ENCODE assay signal across 12 mouse cellular contexts in the genomic region with DNA sequence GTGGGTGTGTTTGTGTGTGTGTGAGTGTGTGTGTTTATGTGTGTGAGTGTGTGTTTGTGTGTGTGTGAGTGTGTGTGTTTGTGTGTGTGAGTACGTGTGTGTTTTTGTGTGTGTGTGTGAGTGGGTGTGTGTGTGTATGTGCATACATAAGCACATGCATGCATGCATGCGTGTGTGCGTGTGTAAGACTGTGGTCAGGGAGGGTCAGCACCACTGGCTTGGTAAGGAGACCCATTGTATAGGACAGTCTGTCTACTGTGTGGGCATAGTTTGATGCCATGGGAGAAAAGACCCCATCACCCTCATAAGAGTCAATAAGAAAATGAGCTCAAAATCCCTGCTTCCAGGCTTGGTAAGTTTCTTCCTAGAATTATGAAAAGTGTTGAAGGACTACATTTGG. TPM values are rescaled to one million over a fixed set of nuclear protein-coding genes. Genes with fewer than 3 reads are reported as not detected.
DNase-seq lines count a peak whose midpoint lies in the region; ATAC-seq lines count a peak whose summit lies in the region.
"Had no signal": no experiment of that assay in that cellular context is flagged by ENCODE, and none has a peak within 500 bp of the region (broad histone marks: within the 10 kb centered on the region; RNA-seq: fewer than 3 reads in every experiment).

No protein-coding gene starts in this region.

- no peaks in the 10 kb centered on the region for H3K4me1 ChIP-seq in hindbrain, embryonic 15.5 days (replicated peaks)
- no peaks in the 10 kb centered on the region for H3K4me1 ChIP-seq in hindbrain, embryonic 10.5 days (replicated peaks)
- H3K4me1 ChIP-seq in midbrain, embryonic 11.5 days (ENCODE audit: control insufficient read depth, insufficient read depth, low read length) = no peaks in the 10 kb centered on the region
- H3K4me1 ChIP-seq in midbrain, embryonic 10.5 days = no peaks in the 10 kb centered on the region
- H3K4me1 ChIP-seq: forebrain, embryonic 15.5 days; limb, embryonic 13.5 days; liver, embryonic 12.5 days; neural tube, embryonic 12.5 days; stomach, embryonic 15.5 days had no signal

- H3K4me2 ChIP-seq in hindbrain, embryonic 15.5 days = no peak overlapping the region
- no peak overlapping the region for H3K4me2 ChIP-seq in midbrain, embryonic 11.5 days
- H3K4me2 ChIP-seq: forebrain, embryonic 15.5 days; limb, embryonic 13.5 days; liver, embryonic 12.5 days; neural tube, embryonic 12.5 days; stomach, embryonic 15.5 days had no signal

- H3K36me3 ChIP-seq in hindbrain, embryonic 15.5 days = no peaks in the 10 kb centered on the region
- H3K36me3 ChIP-seq in hindbrain, embryonic 10.5 days = no peaks in the 10 kb centered on the region
- H3K36me3 ChIP-seq in midbrain, embryonic 11.5 days (ENCODE audit: control insufficient read depth, insufficient read depth, low read length) = no peaks in the 10 kb centered on the region
- H3K36me3 ChIP-seq in midbrain, embryonic 10.5 days = no peaks in the 10 kb centered on the region
- H3K36me3 ChIP-seq: forebrain, embryonic 15.5 days; limb, embryonic 13.5 days; liver, embryonic 12.5 days; neural tube, embryonic 12.5 days; stomach, embryonic 15.5 days had no signal

- 91% methylated on average over 3 of the region's 3 CpGs for WGBS in hindbrain, embryonic 15.5 days
- 86% methylated on average over 3 of the region's 3 CpGs for WGBS in hindbrain, embryonic 10.5 days
- WGBS in midbrain, embryonic 11.5 days = 97% methylated on average over 3 of the region's 3 CpGs
- WGBS in midbrain, embryonic 10.5 days = 90% methylated on average over 3 of the region's 3 CpGs

- H3K27me3 ChIP-seq in hindbrain, embryonic 15.5 days = no peaks in the 10 kb centered on the region
- H3K27me3 ChIP-seq in hindbrain, embryonic 10.5 days (ENCODE audit: insufficient read depth, poor library complexity, severe bottlenecking) = no peaks in the 10 kb centered on the region
- H3K27me3 ChIP-seq in midbrain, embryonic 11.5 days (ENCODE audit: control insufficient read depth, insufficient read depth, low read length) = no peaks in the 10 kb centered on the region
- H3K27me3 ChIP-seq in midbrain, embryonic 10.5 days (ENCODE audit: low read depth, poor library complexity, severe bottlenecking) = no peaks in the 10 kb centered on the region
- H3K27me3 ChIP-seq: forebrain, embryonic 15.5 days; limb, embryonic 13.5 days; liver, embryonic 12.5 days; neural tube, embryonic 12.5 days; stomach, embryonic 15.5 days had no signal

- no peak overlapping the region for H3K9ac ChIP-seq in hindbrain, embryonic 15.5 days
- H3K9ac ChIP-seq in midbrain, embryonic 11.5 days (ENCODE audit: low read length) = no peak overlapping the region
- H3K9ac ChIP-seq: forebrain, embryonic 15.5 days; limb, embryonic 13.5 days; liver, embryonic 12.5 days; neural tube, embryonic 12.5 days; stomach, embryonic 15.5 days had no signal

- no peak for DNase-seq in hindbrain, embryonic 10.5 days (ENCODE audit: low spot score)
- DNase-seq in midbrain, embryonic 11.5 days (ENCODE audit: low spot score, missing footprints) = peak; percentile 69
- no peak for DNase-seq in midbrain, embryonic 10.5 days (ENCODE audit: low spot score)
- peak; percentile 7 for DNase-seq in CD4-positive helper T cell, adult 2 months (ENCODE audit: low read depth, low spot score)
- DNase-seq in Muller cell, postnatal 12 days (ENCODE audit: inconsistent ontology term) = peak; percentile 6
- DNase-seq in natural killer cell, adult 2 months (ENCODE audit: low spot score in 2 of 2) = no peak

- peak; percentile 59; the same call in 1 of the 2 replicates for ATAC-seq in hindbrain, embryonic 15.5 days (ENCODE audit: low FRiP score, low read depth)
- ATAC-seq in midbrain, embryonic 11.5 days (ENCODE audit: low FRiP score) = no peak

- H3K27ac ChIP-seq in hindbrain, embryonic 15.5 days (replicated peaks) = no peak overlapping the region
- no peak overlapping the region for H3K27ac ChIP-seq in hindbrain, embryonic 10.5 days
- no peak overlapping the region for H3K27ac ChIP-seq in midbrain, embryonic 11.5 days (ENCODE audit: low read depth, low read length)
- no peak overlapping the region for H3K27ac ChIP-seq in midbrain, embryonic 10.5 days (replicated peaks)
- H3K27ac ChIP-seq: forebrain, embryonic 15.5 days; limb, embryonic 13.5 days; liver, embryonic 12.5 days; neural tube, embryonic 12.5 days; stomach, embryonic 15.5 days had no signal

- no peaks in the 10 kb centered on the region for H3K9me3 ChIP-seq in hindbrain, embryonic 15.5 days
- no peaks in the 10 kb centered on the region for H3K9me3 ChIP-seq in hindbrain, embryonic 10.5 days
- H3K9me3 ChIP-seq in midbrain, embryonic 11.5 days (ENCODE audit: control insufficient read depth, low read length) = no peaks in the 10 kb centered on the region
- no peaks in the 10 kb centered on the region for H3K9me3 ChIP-seq in midbrain, embryonic 10.5 days (replicated peaks)
- H3K9me3 ChIP-seq: forebrain, embryonic 15.5 days; limb, embryonic 13.5 days; liver, embryonic 12.5 days; neural tube, embryonic 12.5 days; stomach, embryonic 15.5 days had no signal

- H3K4me3 ChIP-seq in hindbrain, embryonic 15.5 days = no peak overlapping the region
- no peak overlapping the region for H3K4me3 ChIP-seq in hindbrain, embryonic 10.5 days
- no peak overlapping the region for H3K4me3 ChIP-seq in midbrain, embryonic 11.5 days (ENCODE audit: low read depth, low read length)
- H3K4me3 ChIP-seq in midbrain, embryonic 10.5 days = no peak overlapping the region
- H3K4me3 ChIP-seq: forebrain, embryonic 15.5 days; limb, embryonic 13.5 days; liver, embryonic 12.5 days; neural tube, embryonic 12.5 days; stomach, embryonic 15.5 days had no signal

RNA-seq across cellular contexts. Expression of a gene that starts 34.7 kb away (rescaled TPM):
- 20.6 and 22.0 TPM in 2 replicates for polyA plus RNA-seq in hindbrain, embryonic 15.5 days (2015; fragmentation: Nextera tagmentation; extraction: Ambion mirVana)
- 9.0 and 9.4 TPM in 2 replicates for polyA plus RNA-seq in hindbrain, embryonic 10.5 days (2016; fragmentation: Nextera tagmentation; extraction: Ambion mirVana)
- polyA plus RNA-seq in midbrain, embryonic 11.5 days (2014; fragmentation: Nextera tagmentation; extraction: Ambion mirVana) = 10.6 and 11.2 TPM in 2 replicates
- polyA plus RNA-seq in midbrain, embryonic 10.5 days (2016; fragmentation: Nextera tagmentation; extraction: Ambion mirVana) = 8.4 and 9.7 TPM in 2 replicates

RNA-seq across cellular contexts. Expression of a gene that starts 37.8 kb away (rescaled TPM):
- polyA plus RNA-seq in hindbrain, embryonic 15.5 days (2015; fragmentation: Nextera tagmentation; extraction: Ambion mirVana) = 71.4 and 71.8 TPM in 2 replicates
- 53.5 and 60.5 TPM in 2 replicates for polyA plus RNA-seq in hindbrain, embryonic 10.5 days (2016; fragmentation: Nextera tagmentation; extraction: Ambion mirVana)
- 73.1 and 81.9 TPM in 2 replicates for polyA plus RNA-seq in midbrain, embryonic 11.5 days (2014; fragmentation: Nextera tagmentation; extraction: Ambion mirVana)
- polyA plus RNA-seq in midbrain, embryonic 10.5 days (2016; fragmentation: Nextera tagmentation; extraction: Ambion mirVana) = 55.8 and 60.4 TPM in 2 replicates

Comparison
In these comparisons a context has a peak if more than half of its experiments do, and no peak if none do; other contexts are left out.
1. DNase-seq: peak in midbrain, embryonic 11.5 days (single experiment), CD4-positive helper T cell, adult 2 months (single experiment) and Muller cell, postnatal 12 days (single experiment); none in hindbrain, embryonic 10.5 days (single experiment), midbrain, embryonic 10.5 days (single experiment) and natural killer cell, adult 2 months (0 of 2).